Mouse (Mus musculus) kidney, adult 2 months (tissue): ENCODE results near the gene Usp36.

Experiments
- CTCF ChIP-seq: fragments of 200-500 bp; conservative IDR thresholded peaks from 2 replicates; pipeline ENCODE4 v1.5.1; 2011; ENCODE audit warnings: low read depth, mild to moderate bottlenecking, control low read depth, low read length, moderate library complexity, mixed read lengths; ENCODE audit not compliant: insufficient read depth, insufficient read length
- POLR2A ChIP-seq: fragments of 200-500 bp; IDR thresholded peaks from one replicate; pipeline ENCODE4 v1.6.1; 2011; ENCODE audit warnings: low read depth, low read length, control low read depth

- 0 out of 2 replicates have a peak, but pooled peaks have one; percentile 11 for TF ChIP-seq CTCF
- TF ChIP-seq POLR2A: no peak
Measured at GRCm38 (mm10) chr11:118236520-118237190, 53.4 kb downstream of the Usp36 start.
